Mouse (Mus musculus) heart, embryonic 15.5 days (tissue): ENCODE measurements around the gene Taok2. TPM values are rescaled to one million over a fixed set of nuclear protein-coding genes. Genes with fewer than 3 reads are reported as not detected.
A peak's percentile ranks its signal among the peaks of the same experiment; 100 is the strongest.

ENCODE experiments used
- ATAC-seq: fragments of 200-750 bp; cut with Nextera tagmentation; replicated peaks from 2 replicates; pipeline ENCODE4 v1.8.0; 2017; ENCODE audit warnings: low read depth, moderate TSS enrichment; ENCODE audit not compliant: insufficient number of reproducible peaks, insufficient read depth, low FRiP score
- H3K27ac ChIP-seq: fragments of 300-500 bp; sonication (generic); 2 replicates; pipeline ENCODE4 v1.5.1; 2015; ENCODE audit warnings: mild to moderate bottlenecking, inconsistent platforms
- H3K27me3 ChIP-seq: fragments of 300-500 bp; sonication (generic); 2 replicates; pipeline ENCODE4 v1.6.1; 2015; ENCODE audit warnings: inconsistent platforms
- H3K36me3 ChIP-seq: fragments of 300-500 bp; sonication (generic); 2 replicates; pipeline ENCODE4 v1.6.1; 2015; ENCODE audit warnings: mild to moderate bottlenecking, inconsistent platforms
- H3K4me1 ChIP-seq: fragments of 300-500 bp; sonication (generic); replicated peaks from 2 replicates; pipeline ENCODE4 v1.6.1; 2015; ENCODE audit warnings: inconsistent platforms
- H3K4me2 ChIP-seq: fragments of 300-500 bp; sonication (generic); 2 replicates; pipeline ENCODE4 v1.6.1; 2015; ENCODE audit warnings: inconsistent platforms, mild to moderate bottlenecking, moderate library complexity
- H3K4me3 ChIP-seq: fragments of 300-500 bp; sonication (generic); 2 replicates; pipeline ENCODE4 v1.5.1; 2015; ENCODE audit warnings: mild to moderate bottlenecking, inconsistent platforms
- H3K9ac ChIP-seq: fragments of 300-500 bp; sonication (generic); 2 replicates; pipeline ENCODE4 v1.6.1; 2015; ENCODE audit warnings: mild to moderate bottlenecking, inconsistent platforms
- H3K9me3 ChIP-seq: fragments of 300-500 bp; sonication (generic); replicated peaks from 2 replicates; pipeline ENCODE4 v1.6.1; 2016; ENCODE audit warnings: inconsistent platforms
- WGBS: fragments of 180-500 bp; shearing (Covaris S2); methylation state at CpG from one replicate; pipeline ENCODE4 v1.1.7; 2015; ENCODE audit warnings: mixed read lengths; 5-methylcytosine and 5-hydroxymethylcytosine counted together
- polyA plus RNA-seq: library from polyadenylated mRNA; unstranded; fragments of >200 nt; fragmentation: Nextera tagmentation; extraction: Ambion mirVana; gene quantifications from 2 replicates; pipeline ENCODE4 v1.2.1, GENCODE M21; 2015

The Taok2 gene
- polyA plus RNA-seq, 1 experiment from 2014 or later: 29.0 TPM

GRCm38 (mm10) chr7:126823940-126824339 is 60.6 kb downstream of the Taok2 start:
- ATAC-seq: no peak
- Histone ChIP-seq H3K27ac (no peak overlapping the region), H3K36me3 (no peaks in the 10 kb centered on the region), H3K4me2 (no peak overlapping the region), H3K4me3 (no peak overlapping the region), H3K9ac (no peak overlapping the region), H3K27me3 (peaks cover 48% of the 10 kb centered on the region), H3K4me1 (peaks cover 10% of the 10 kb centered on the region), H3K9me3 (no peaks in the 10 kb centered on the region)
- WGBS: 13% methylated on average over 10 of the region's 10 CpGs

GRCm38 (mm10) chr7:126823202-126823711 is 61.2 kb downstream of the Taok2 start:
- ATAC-seq: 0 out of 2 replicates have a peak, but pooled peaks have one; percentile 19
- H3K9me3 ChIP-seq: no peaks in the 10 kb centered on the region
- no peak overlapping the region for H3K27ac ChIP-seq
- no peak overlapping the region for H3K9ac ChIP-seq
- peak overlapping the region; percentile 57 for H3K4me2 ChIP-seq
- H3K4me1 ChIP-seq: peaks cover 10% of the 10 kb centered on the region
- no peaks in the 10 kb centered on the region for H3K36me3 ChIP-seq
- peaks cover 48% of the 10 kb centered on the region for H3K27me3 ChIP-seq
- 0% methylated on average over 18 of the region's 19 CpGs for WGBS
- H3K4me3 ChIP-seq: peak overlapping the region; percentile 29

DNA sequence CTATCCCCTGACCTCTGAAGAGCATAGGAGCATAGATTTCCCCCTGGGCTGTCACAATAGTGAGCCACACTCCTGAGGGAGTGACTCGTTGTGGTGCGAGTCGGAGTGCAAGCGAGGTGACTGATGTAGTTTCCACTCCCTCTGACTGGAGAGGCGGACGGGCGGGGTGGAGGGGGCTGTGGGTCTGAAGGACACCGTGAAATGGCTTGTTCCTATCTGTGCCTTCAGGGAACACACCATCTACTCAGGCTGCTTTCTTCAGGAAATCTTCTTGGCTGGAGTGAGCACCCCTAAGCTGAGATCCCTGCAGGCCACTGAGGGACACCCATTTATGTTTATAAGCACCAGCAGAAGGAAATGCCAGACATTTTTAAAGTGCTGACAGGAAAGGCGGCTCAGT is 61.8 kb downstream of the Taok2 start:
- peaks cover 10% of the 10 kb centered on the region for H3K4me1 ChIP-seq
- 15% methylated on average over 9 of the region's 9 CpGs for WGBS
- peaks cover 47% of the 10 kb centered on the region for H3K27me3 ChIP-seq
- no peak for ATAC-seq
- H3K36me3 ChIP-seq: no peaks in the 10 kb centered on the region
- no peaks in the 10 kb centered on the region for H3K9me3 ChIP-seq
- peak overlapping the region; percentile 57 for H3K4me2 ChIP-seq
- H3K9ac ChIP-seq: no peak overlapping the region
- no peak overlapping the region for H3K4me3 ChIP-seq
- no peak overlapping the region for H3K27ac ChIP-seq

DNA sequence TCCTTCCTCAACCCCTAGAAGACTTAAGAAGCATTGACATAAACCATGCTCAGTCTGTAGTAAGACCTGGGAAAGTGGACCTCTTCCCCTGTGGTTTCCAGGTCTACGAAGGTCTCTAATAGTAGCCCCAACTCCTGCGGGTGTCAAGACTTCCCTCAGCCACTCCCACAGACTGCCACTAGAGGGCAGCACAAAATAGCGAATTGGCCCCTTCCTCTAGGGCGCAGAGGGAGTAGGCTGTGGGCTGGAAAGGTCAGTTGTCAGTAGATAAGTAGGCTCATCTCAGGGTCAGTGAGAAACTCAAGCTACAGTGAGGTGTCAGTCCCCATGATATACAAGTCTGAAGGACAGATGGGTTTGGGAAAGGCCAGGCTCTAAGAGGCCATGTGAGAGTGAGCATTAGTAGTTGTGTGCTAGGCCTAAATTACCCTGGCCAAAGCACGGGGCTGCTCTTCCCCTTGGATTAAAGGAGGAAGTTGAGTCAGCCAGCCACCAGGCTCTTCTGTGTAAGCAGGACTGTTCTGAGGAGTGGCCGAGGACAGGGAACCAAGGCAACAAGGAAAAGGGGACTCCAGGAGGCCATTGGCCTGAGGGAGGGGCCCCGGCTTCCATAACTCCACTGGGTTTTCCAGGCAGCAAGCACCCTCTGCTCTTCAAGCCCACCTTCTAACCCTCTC is 62.5 kb downstream of the Taok2 start:
- Histone ChIP-seq H3K36me3 (no peaks in the 10 kb centered on the region), H3K9ac (no peak overlapping the region), H3K27me3 (peaks cover 41% of the 10 kb centered on the region), H3K4me1 (peaks cover 10% of the 10 kb centered on the region), H3K4me3 (no peak overlapping the region), H3K27ac (no peak overlapping the region), H3K9me3 (no peaks in the 10 kb centered on the region), H3K4me2 (no peak overlapping the region)
- 22% methylated on average over 7 of the region's 7 CpGs for WGBS
- 0 out of 2 replicates have a peak, but pooled peaks have one; percentile 41 for ATAC-seq

DNA sequence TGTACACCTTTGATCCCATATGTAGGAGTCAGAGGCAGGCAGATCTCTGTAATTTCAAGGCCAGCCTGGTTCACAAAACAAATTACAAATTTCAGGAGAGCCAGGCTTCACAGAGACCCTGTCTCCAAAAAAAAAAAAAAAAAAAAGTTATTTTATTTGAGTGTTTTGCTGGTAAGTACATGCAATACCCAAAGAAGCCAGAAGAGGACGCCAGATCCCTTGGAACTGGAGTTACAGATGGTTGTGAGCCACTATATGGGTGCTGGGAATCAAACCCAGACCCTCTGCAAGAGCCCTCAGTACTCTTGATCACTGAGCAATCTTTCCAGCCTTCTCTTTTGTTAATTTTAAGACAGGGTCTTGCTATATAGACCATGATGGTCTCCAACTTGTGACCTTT is 65.7 kb downstream of the Taok2 start:
- H3K9me3 ChIP-seq: no peaks in the 10 kb centered on the region
- H3K4me2 ChIP-seq: no peak overlapping the region
- H3K27ac ChIP-seq: no peak overlapping the region
- H3K36me3 ChIP-seq: no peaks in the 10 kb centered on the region
- no peak overlapping the region for H3K9ac ChIP-seq
- no peak for ATAC-seq
- H3K27me3 ChIP-seq: peaks cover 15% of the 10 kb centered on the region
- no peak overlapping the region for H3K4me3 ChIP-seq
- WGBS: 30% methylated on average over 1 of the region's 1 CpGs
- peaks cover 10% of the 10 kb centered on the region for H3K4me1 ChIP-seq

DNA sequence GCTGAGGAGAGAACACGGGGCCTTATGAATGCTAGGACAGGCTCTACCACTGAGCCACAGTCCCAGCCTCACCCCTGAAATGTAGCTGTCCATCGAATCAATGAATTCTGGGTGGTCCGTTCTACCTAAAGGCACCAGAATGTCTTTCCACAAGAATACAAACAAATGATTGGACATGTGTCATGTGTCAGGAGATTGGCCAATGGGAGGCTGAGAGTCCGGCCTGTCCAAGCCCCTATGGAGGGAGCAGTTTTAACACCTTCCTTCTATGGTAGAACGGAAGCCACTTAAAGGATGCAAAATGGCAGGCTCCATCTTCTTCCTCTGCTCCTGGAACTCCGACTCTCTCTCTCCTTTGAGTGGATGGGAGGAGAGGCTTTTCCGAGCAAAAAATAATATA is 66.9 kb downstream of the Taok2 start:
- Histone ChIP-seq H3K36me3 (no peaks in the 10 kb centered on the region), H3K4me1 (0 out of 2 replicates have a peak, but pooled peaks cover 6% of the 10 kb centered on the region), H3K9me3 (no peaks in the 10 kb centered on the region), H3K27me3 (peaks cover 5% of the 10 kb centered on the region), H3K4me2 (no peak overlapping the region), H3K4me3 (no peak overlapping the region), H3K9ac (no peak overlapping the region), H3K27ac (no peak overlapping the region)
- WGBS: 74% methylated on average over 7 of the region's 7 CpGs
- ATAC-seq: no peak

DNA sequence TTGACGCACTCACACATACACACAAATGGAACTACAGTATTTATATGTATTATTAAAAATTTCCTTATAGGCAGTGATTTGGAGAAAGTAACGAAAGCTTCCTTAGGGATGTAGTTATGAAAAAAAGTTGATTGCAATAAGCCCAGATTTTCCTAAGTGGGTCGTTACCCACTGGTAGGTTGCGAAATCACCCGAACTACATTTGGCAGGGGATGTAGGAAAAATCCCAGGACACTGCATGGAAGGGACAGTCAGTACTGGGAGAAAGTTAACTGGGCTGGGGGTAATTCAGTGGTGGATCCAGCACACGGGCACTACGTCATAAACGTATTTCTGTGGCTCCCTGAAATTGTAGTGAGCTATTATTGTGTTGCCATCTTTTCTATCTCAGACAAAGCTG is 68.0 kb downstream of the Taok2 start:
- Histone ChIP-seq H3K9me3 (no peaks in the 10 kb centered on the region), H3K27ac (no peak overlapping the region), H3K4me2 (no peak overlapping the region), H3K4me3 (no peak overlapping the region), H3K4me1 (no peaks in the 10 kb centered on the region), H3K27me3 (no peaks in the 10 kb centered on the region; the same call in 1 of the 2 replicates), H3K36me3 (no peaks in the 10 kb centered on the region), H3K9ac (no peak overlapping the region)
- ATAC-seq: no peak
- WGBS: 82% methylated on average over 8 of the region's 8 CpGs

DNA sequence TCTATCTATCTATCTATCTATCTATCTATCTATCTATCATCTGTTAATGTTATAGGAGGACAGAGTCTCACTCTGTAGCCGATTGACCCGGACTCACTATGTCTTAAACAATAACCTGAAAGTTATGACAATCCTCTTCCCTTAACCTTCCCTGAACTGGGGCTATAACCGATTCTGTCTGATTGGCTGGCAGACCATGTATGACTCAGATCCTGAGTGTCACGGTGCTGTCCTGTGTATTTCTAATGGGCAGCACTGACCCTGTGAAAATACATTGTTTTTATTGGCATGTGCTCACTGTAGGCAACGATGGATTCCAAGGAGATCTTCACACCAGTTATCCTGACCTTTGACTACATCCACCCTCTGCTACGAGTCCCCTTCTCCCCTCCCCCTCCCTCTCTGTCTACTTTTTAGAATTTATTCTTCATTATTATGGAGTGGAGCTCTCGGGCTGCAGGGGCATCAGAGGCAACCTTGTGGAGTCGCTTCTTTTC is 68.7 kb downstream of the Taok2 start:
- no peak overlapping the region for H3K9ac ChIP-seq
- no peak overlapping the region for H3K27ac ChIP-seq
- 59% methylated on average over 8 of the region's 8 CpGs for WGBS
- H3K27me3 ChIP-seq: no peaks in the 10 kb centered on the region; the same call in 1 of the 2 replicates
- no peak overlapping the region for H3K4me2 ChIP-seq
- no peaks in the 10 kb centered on the region for H3K36me3 ChIP-seq
- H3K4me3 ChIP-seq: no peak overlapping the region
- H3K4me1 ChIP-seq: no peaks in the 10 kb centered on the region
- H3K9me3 ChIP-seq: no peaks in the 10 kb centered on the region
- no peak for ATAC-seq

Other genes starting within 250 kb of the Taok2 start
- 21.0 and 33.5 TPM in 2 replicates for gene Sgf29, start 235.4 kb downstream of the Taok2 start, polyA plus RNA-seq
- 13.0 and 14.2 TPM in 2 replicates for gene Sult1a1, start 208.3 kb downstream of the Taok2 start, polyA plus RNA-seq
- gene Bola2, start 189.3 kb downstream of the Taok2 start, polyA plus RNA-seq: 87.6 and 98.0 TPM in 2 replicates
- gene Slx1b, start 188.9 kb downstream of the Taok2 start, polyA plus RNA-seq: 6.7 and 7.7 TPM in 2 replicates
- 13.5 and 71.8 TPM in 2 replicates for gene Coro1a, start 176.9 kb downstream of the Taok2 start, polyA plus RNA-seq
- gene Mapk3, start 125.1 kb downstream of the Taok2 start, polyA plus RNA-seq: 51.0 and 66.8 TPM in 2 replicates
- 1.2 and 1.3 TPM in 2 replicates for gene Gdpd3, start 118.4 kb downstream of the Taok2 start, polyA plus RNA-seq
- 78.1 and 90.5 TPM in 2 replicates for gene Ypel3, start 107.7 kb downstream of the Taok2 start, polyA plus RNA-seq
- gene Tbx6, start 103.2 kb downstream of the Taok2 start, polyA plus RNA-seq: 0.34 and 0.41 TPM in 2 replicates
- gene Ppp4c, start 92.2 kb downstream of the Taok2 start, polyA plus RNA-seq: 120 and 149 TPM in 2 replicates
- 0.69 and 1.3 TPM in 2 replicates for gene Fam57b, start 87.0 kb downstream of the Taok2 start, polyA plus RNA-seq
- gene 4930451I11Rik, start 53.1 kb downstream of the Taok2 start, polyA plus RNA-seq: not detected in 2 replicates
- 0.53 TPM in 1 of 2 replicates, not detected in the other for gene Doc2a, start 37.3 kb downstream of the Taok2 start, polyA plus RNA-seq
- 14.3 and 24.2 TPM in 2 replicates for gene Hirip3, start 22.7 kb downstream of the Taok2 start, polyA plus RNA-seq
- gene Ino80e, start 22.3 kb downstream of the Taok2 start, polyA plus RNA-seq: 50.4 and 56.9 TPM in 2 replicates
- gene Tmem219, start 38.2 kb upstream of the Taok2 start, polyA plus RNA-seq: 19.2 and 23.0 TPM in 2 replicates
- 12.3 and 14.8 TPM in 2 replicates for gene Kctd13, start 44.2 kb upstream of the Taok2 start, polyA plus RNA-seq
- 0.08 and 0.20 TPM in 2 replicates for gene Asphd1, start 64.9 kb upstream of the Taok2 start, polyA plus RNA-seq
- gene Sez6l2, start 65.9 kb upstream of the Taok2 start, polyA plus RNA-seq: 0.65 and 0.83 TPM in 2 replicates
- gene Cdipt, start 91.2 kb upstream of the Taok2 start, polyA plus RNA-seq: 67.4 and 86.6 TPM in 2 replicates
- 0.85 and 1.6 TPM in 2 replicates for gene Cdiptos, start 91.4 kb upstream of the Taok2 start, polyA plus RNA-seq
- gene Mvp, start 129.9 kb upstream of the Taok2 start, polyA plus RNA-seq: 14.5 and 18.1 TPM in 2 replicates
- 0.74 TPM in 1 of 2 replicates, not detected in the other for gene Pagr1b, start 131.8 kb upstream of the Taok2 start, polyA plus RNA-seq
- gene Pagr1a, start 132.6 kb upstream of the Taok2 start, polyA plus RNA-seq: 59.7 and 73.1 TPM in 2 replicates
- gene Gm42742, start 136.4 kb upstream of the Taok2 start, polyA plus RNA-seq: 15.7 and 16.6 TPM in 2 replicates
- 1.9 and 4.1 TPM in 2 replicates for gene Prrt2, start 136.5 kb upstream of the Taok2 start, polyA plus RNA-seq
- gene Maz, start 142.3 kb upstream of the Taok2 start, polyA plus RNA-seq: 35.6 and 53.7 TPM in 2 replicates
- gene Kif22, start 157.8 kb upstream of the Taok2 start, polyA plus RNA-seq: 67.5 and 81.9 TPM in 2 replicates
- gene Zg16, start 202.6 kb upstream of the Taok2 start, polyA plus RNA-seq: not detected in 2 replicates
- 1.6 and 6.7 TPM in 2 replicates for gene AI467606, start 206.7 kb upstream of the Taok2 start, polyA plus RNA-seq
- gene Qprt, start 237.5 kb upstream of the Taok2 start, polyA plus RNA-seq: 1.8 and 2.6 TPM in 2 replicates